Mouse (Mus musculus) heart, adult 9 months (tissue): Measurements from ENCODE around the gene Mgat3.

Source experiments
- DNase-seq, 2 experiments: peaks; one replicate each; pipeline ENCODE4 v3.0.0; 2022; ENCODE audit warnings: low spot score in 2 of 2

Gene Mgat3

GRCm38 (mm10) chr15:80225796-80226195, 52.3 kb downstream of the Mgat3 start:
- DNase-seq = peak in 1 of 2 experiments; percentile 24

GRCm38 (mm10) chr15:80228071-80228800, 54.7 kb downstream of the Mgat3 start:
- no peak for DNase-seq

GRCm38 (mm10) chr15:80232331-80232730, 58.8 kb downstream of the Mgat3 start:
- no peak for DNase-seq

- no peak for DNase-seq
Observed at GRCm38 (mm10) chr15:80233053-80233452, 59.5 kb downstream of the Mgat3 start.

- DNase-seq = peak; percentile 97 to 98
Observed at GRCm38 (mm10) chr15:80233733-80234509, 60.4 kb downstream of the Mgat3 start, which contains the start of gene Mief1. Mief1 (plus strand) TSS chr15:80234018.

GRCm38 (mm10) chr15:80235535-80235934, 62.0 kb downstream of the Mgat3 start, which contains the start of gene AC140267.1:
AC140267.1 (plus strand) TSS chr15:80235835.
- no peak for DNase-seq

GRCm38 (mm10) chr15:80248135-80248534, 74.6 kb downstream of the Mgat3 start:
- DNase-seq = no peak

- no peak for DNase-seq
Observed at GRCm38 (mm10) chr15:80248596-80248995, 75.1 kb downstream of the Mgat3 start.

GRCm38 (mm10) chr15:80249672-80250071, 76.2 kb downstream of the Mgat3 start:
- no peak for DNase-seq

- DNase-seq = no peak
Observed at GRCm38 (mm10) chr15:80250586-80250985, 77.1 kb downstream of the Mgat3 start.

GRCm38 (mm10) chr15:80253530-80253929, 80.0 kb downstream of the Mgat3 start:
- no peak for DNase-seq

- no peak for DNase-seq
Observed at GRCm38 (mm10) chr15:80254207-80254606, 80.7 kb downstream of the Mgat3 start.

GRCm38 (mm10) chr15:80254847-80255645, 81.5 kb downstream of the Mgat3 start, which contains the start of gene Atf4:
Atf4 (plus strand) TSS chr15:80255184.
- DNase-seq = peak; percentile 99

- peak; percentile 82 to 86 for DNase-seq
Observed at GRCm38 (mm10) chr15:80255646-80256121, 82.2 kb downstream of the Mgat3 start.

GRCm38 (mm10) chr15:80256242-80256641, 82.7 kb downstream of the Mgat3 start:
- DNase-seq = no peak

- no peak for DNase-seq
Observed at GRCm38 (mm10) chr15:80256656-80257601, 83.4 kb downstream of the Mgat3 start.

GRCm38 (mm10) chr15:80257602-80258239, 84.2 kb downstream of the Mgat3 start:
- no peak for DNase-seq

- DNase-seq = no peak
Observed at GRCm38 (mm10) chr15:80258240-80259170, 85.0 kb downstream of the Mgat3 start.
